9 mouse cellular contexts compared by ENCODE assay signal in genomic region chr16:92823381-92823862, GRCm38 (mm10). TPM values are rescaled to one million over a fixed set of nuclear protein-coding genes. Genes with fewer than 3 reads are reported as not detected.
A peak's percentile ranks its signal among the peaks of the same experiment; 100 is the strongest.
DNase-seq lines count a peak whose midpoint lies in the region; ATAC-seq and TF ChIP-seq lines count a peak whose summit lies in the region.
"Had no signal": no experiment of that assay in that cellular context is flagged by ENCODE, and none has a peak within 500 bp of the region (broad histone marks: within the 10 kb centered on the region; RNA-seq: fewer than 3 reads in every experiment).

No protein-coding gene starts in this region.

- peak overlapping the region; percentile 29; the same call in 1 of the 2 replicates for H3K9ac ChIP-seq in heart, embryonic 16.5 days (ENCODE audit: low read length)
- H3K9ac ChIP-seq: lung, embryonic 15.5 days had no signal

- H3K27ac ChIP-seq in heart, embryonic 16.5 days (ENCODE audit: low read length): peak overlapping the region; percentile 42
- H3K27ac ChIP-seq: lung, embryonic 15.5 days had no signal

- WGBS in heart, embryonic 16.5 days: 23% methylated on average over 5 of the region's 5 CpGs

- CTCF ChIA-PET in Patski (lab: Charles Lee): no interaction called here

- H3K36me3 ChIP-seq in heart, embryonic 16.5 days (ENCODE audit: control insufficient read depth, insufficient read depth): no peaks in the 10 kb centered on the region
- H3K36me3 ChIP-seq: lung, embryonic 15.5 days had no signal

- intact Hi-C loops in heart, postnatal 25 days (cut with DNase I): loop anchor here (10.0 kb wide), 1 partner anchor 631 kb away; no protein-coding TSS in a partner anchor
- intact Hi-C loops in left cerebral cortex, postnatal 25 days (cut with DNase I): no loop called here

- peak overlapping the region; percentile 33 for H3K4me3 ChIP-seq in heart, embryonic 16.5 days (ENCODE audit: low read length)
- H3K4me3 ChIP-seq: lung, embryonic 15.5 days had no signal

- peak overlapping the region; percentile 17 for H3K4me2 ChIP-seq in heart, embryonic 16.5 days (ENCODE audit: low read depth, low read length)
- H3K4me2 ChIP-seq: lung, embryonic 15.5 days had no signal

- peaks cover 12% of the 10 kb centered on the region for H3K4me1 ChIP-seq in heart, embryonic 16.5 days (ENCODE audit: control insufficient read depth, insufficient read depth, low read length)

- POLR2A ChIA-PET in Patski (lab: Charles Lee): no interaction called here

- no peak for ATAC-seq in heart, embryonic 16.5 days (replicated peaks; ENCODE audit: extremely low read depth, insufficient read depth, low FRiP score)
- peak; percentile 52 for ATAC-seq in Patski
- ATAC-seq in granulocyte monocyte progenitor cell, adult 5-6 weeks (replicated peaks; ENCODE audit: poor library complexity, severe bottlenecking): peak; percentile 18; the same call in 1 of the 2 replicates

- no peaks in the 10 kb centered on the region for H3K9me3 ChIP-seq in heart, embryonic 16.5 days (replicated peaks; ENCODE audit: control insufficient read depth, low read length)
- H3K9me3 ChIP-seq: lung, embryonic 15.5 days had no signal

- TF ChIP-seq CTCF in Patski (IDR thresholded peaks at IDR 0.05): no peak

- in situ Hi-C loops in Patski (cut with MboI; ENCODE audit: low pct_unique_long_range_greater_than_20kb): loop anchor here (10.0 kb wide), 1 partner anchor 471 kb away; no protein-coding TSS in a partner anchor

- no peak for DNase-seq in heart, postnatal 25 days (ENCODE audit: low spot score)
- peak; percentile 83 for DNase-seq in 3T3-L1 (ENCODE audit: low read depth, low spot score)
- no peak for DNase-seq in Patski (ENCODE audit: low read depth, low spot score)
- DNase-seq in frontal cortex, postnatal 10 days (ENCODE audit: low spot score in 2 of 2): no peak
- no peak for DNase-seq in gastrocnemius, postnatal 10 days
- no peak for DNase-seq in left cerebral cortex, postnatal 25 days (ENCODE audit: low spot score in 2 of 2)

- peaks cover 46% of the 10 kb centered on the region for H3K27me3 ChIP-seq in heart, embryonic 16.5 days (ENCODE audit: control insufficient read depth, insufficient read depth, low read length)
- H3K27me3 ChIP-seq in Patski: no peaks in the 10 kb centered on the region
- H3K27me3 ChIP-seq: lung, embryonic 15.5 days had no signal

RNA-seq across cellular contexts. Expression of gene Runx1, which starts 2.5 kb away (rescaled TPM):
- polyA plus RNA-seq in heart, embryonic 16.5 days (2015; fragmentation: Nextera tagmentation; extraction: Ambion mirVana): 5.2 and 11.0 TPM in 2 replicates
- total RNA-seq in heart, postnatal 25 days (2021): 1 to 10 TPM; 2.0 to 2.1 TPM
- 42.5 TPM for polyA plus RNA-seq in Patski (2021)
- total RNA-seq in granulocyte monocyte progenitor cell, adult 5-6 weeks (2014; fragmentation: Nextera tagmentation): 137 and 200 TPM in 2 replicates
- total RNA-seq in granulocyte monocyte progenitor cell, adult 5-6 weeks (2017): 38.6 and 66.4 TPM in 2 replicates
- total RNA-seq in gastrocnemius, postnatal 10 days (2021): 10 to 100 TPM in 1 of 2 experiments, 1 to 10 TPM in 1; 8.8 to 14.8 TPM
- 1 to 10 TPM; 1.5 to 2.3 TPM for total RNA-seq in left cerebral cortex, postnatal 25 days (2021)
